Mouse (Mus musculus) forebrain, embryonic 10.5 days (tissue): ENCODE data around the gene Grin3b. TPM values are rescaled to one million over a fixed set of nuclear protein-coding genes. Genes with fewer than 3 reads are reported as not detected.

Experiments used
- DNase-seq: peaks from one replicate; pipeline ENCODE4 v3.0.0-alpha.2; 2017; ENCODE audit warnings: low spot score; ENCODE audit errors: extremely low spot score
- H3K27ac ChIP-seq: fragments of 300-500 bp; sonication (generic); 2 replicates; pipeline ENCODE4 v1.5.1; 2016; ENCODE audit warnings: mild to moderate bottlenecking
- H3K27me3 ChIP-seq: fragments of 300-500 bp; sonication (generic); 2 replicates; pipeline ENCODE4 v1.6.1; 2016; ENCODE audit warnings: mild to moderate bottlenecking; ENCODE audit not compliant: poor library complexity, severe bottlenecking
- H3K36me3 ChIP-seq: fragments of 300-500 bp; sonication (generic); replicated peaks from 2 replicates; pipeline ENCODE4 v1.6.1; 2016; ENCODE audit warnings: mild to moderate bottlenecking, moderate library complexity
- H3K4me1 ChIP-seq: fragments of 300-500 bp; sonication (generic); 2 replicates; pipeline ENCODE4 v1.6.1; 2016
- H3K4me3 ChIP-seq: fragments of 300-500 bp; sonication (generic); 2 replicates; pipeline ENCODE4 v1.5.1; 2016; ENCODE audit warnings: mild to moderate bottlenecking, moderate library complexity
- H3K9me3 ChIP-seq: fragments of 300-500 bp; sonication (generic); 2 replicates; pipeline ENCODE4 v1.6.1; 2016; ENCODE audit warnings: mild to moderate bottlenecking, moderate library complexity
- WGBS: fragments of 180-500 bp; shearing (Covaris S2); methylation state at CpG from one replicate; pipeline ENCODE4 v1.1.7; 2016; 5-methylcytosine and 5-hydroxymethylcytosine counted together
- polyA plus RNA-seq: library from polyadenylated mRNA; unstranded; fragments of >200 nt; fragmentation: Nextera tagmentation; extraction: Ambion mirVana; gene quantifications from 2 replicates; pipeline ENCODE4 v1.2.1, GENCODE M21; 2016

Grin3b gene
- polyA plus RNA-seq, 1 experiment from 2014 or later: 0.20 TPM

GRCm38 (mm10) chr10:80025889-80026288, 55.4 kb downstream of the Grin3b start:
- H3K27ac ChIP-seq: no peak overlapping the region
- 61% methylated on average over 12 of the region's 12 CpGs for WGBS
- no peaks in the 10 kb centered on the region for H3K27me3 ChIP-seq
- H3K4me3 ChIP-seq: no peak overlapping the region
- H3K4me1 ChIP-seq: peaks cover 6% of the 10 kb centered on the region
- DNase-seq: no peak
- no peaks in the 10 kb centered on the region for H3K9me3 ChIP-seq
- peaks cover 31% of the 10 kb centered on the region for H3K36me3 ChIP-seq

Other genes with a start within 250 kb of the Grin3b start
- 50.9 and 52.9 TPM in 2 replicates for gene Polrmt, start 224.1 kb upstream of the Grin3b start, polyA plus RNA-seq
- 0.36 and 0.64 TPM in 2 replicates for gene Fgf22, start 215.6 kb upstream of the Grin3b start, polyA plus RNA-seq
- 92.4 and 113 TPM in 2 replicates for gene Rnf126, start 203.8 kb upstream of the Grin3b start, polyA plus RNA-seq
- 1.1 and 1.5 TPM in 2 replicates for gene Fstl3, start 193.4 kb upstream of the Grin3b start, polyA plus RNA-seq
- not detected in 2 replicates for gene Prss57, start 179.8 kb upstream of the Grin3b start, polyA plus RNA-seq
- gene Palm, start 177.1 kb upstream of the Grin3b start, polyA plus RNA-seq: 114 and 119 TPM in 2 replicates
- gene Misp, start 149.7 kb upstream of the Grin3b start, polyA plus RNA-seq: 0.18 and 1.0 TPM in 2 replicates
- gene Ptbp1, start 116.3 kb upstream of the Grin3b start, polyA plus RNA-seq: 370 and 377 TPM in 2 replicates
- 8.1 TPM in 2 replicates for gene Prtn3, start 96.2 kb upstream of the Grin3b start, polyA plus RNA-seq
- gene Plppr3, start 96.1 kb upstream of the Grin3b start, polyA plus RNA-seq: 91.4 and 102 TPM in 2 replicates
- not detected in 2 replicates for gene Elane, start 84.5 kb upstream of the Grin3b start, polyA plus RNA-seq
- not detected in 2 replicates for gene Cfd, start 79.9 kb upstream of the Grin3b start, polyA plus RNA-seq
- gene Med16, start 61.8 kb upstream of the Grin3b start, polyA plus RNA-seq: 61.8 and 65.7 TPM in 2 replicates
- 1.9 TPM in 1 of 2 replicates, not detected in the other for gene Gm26602, start 59.9 kb upstream of the Grin3b start, polyA plus RNA-seq
- 0.28 and 0.48 TPM in 2 replicates for gene Kiss1r, start 53.7 kb upstream of the Grin3b start, polyA plus RNA-seq
- 112 and 116 TPM in 2 replicates for gene R3hdm4, start 49.5 kb upstream of the Grin3b start, polyA plus RNA-seq
- gene Arid3a, start 43.7 kb upstream of the Grin3b start, polyA plus RNA-seq: 12.5 and 13.0 TPM in 2 replicates
- 165 and 167 TPM in 2 replicates for gene Wdr18, start 10.6 kb upstream of the Grin3b start, polyA plus RNA-seq
- 8.4 and 9.6 TPM in 2 replicates for gene Tmem259, start 13.6 kb downstream of the Grin3b start, polyA plus RNA-seq
- gene Cnn2, start 17.9 kb downstream of the Grin3b start, polyA plus RNA-seq: 222 and 226 TPM in 2 replicates
- gene Abca7, start 25.8 kb downstream of the Grin3b start, polyA plus RNA-seq: 2.9 and 3.1 TPM in 2 replicates
- 8.0 and 9.1 TPM in 2 replicates for gene Arhgap45, start 45.9 kb downstream of the Grin3b start, polyA plus RNA-seq
- gene Polr2e, start 69.1 kb downstream of the Grin3b start, polyA plus RNA-seq: 279 and 286 TPM in 2 replicates
- gene Gpx4, start 76.5 kb downstream of the Grin3b start, polyA plus RNA-seq: 670 and 692 TPM in 2 replicates
- gene Sbno2, start 134.9 kb downstream of the Grin3b start, polyA plus RNA-seq: 14.7 and 15.6 TPM in 2 replicates
- gene Stk11, start 145.1 kb downstream of the Grin3b start, polyA plus RNA-seq: 14.4 and 18.1 TPM in 2 replicates
- 495 and 498 TPM in 2 replicates for gene Atp5d, start 167.9 kb downstream of the Grin3b start, polyA plus RNA-seq
- gene Cbarp, start 170.1 kb downstream of the Grin3b start, polyA plus RNA-seq: 6.8 and 7.3 TPM in 2 replicates
- 19.1 and 19.8 TPM in 2 replicates for gene Midn, start 177.6 kb downstream of the Grin3b start, polyA plus RNA-seq
- gene Cirbp, start 195.3 kb downstream of the Grin3b start, polyA plus RNA-seq: 90.9 and 116 TPM in 2 replicates
- gene 1600002K03Rik, start 202.2 kb downstream of the Grin3b start, polyA plus RNA-seq: 9.8 and 10.7 TPM in 2 replicates
- gene Efna2, start 208.8 kb downstream of the Grin3b start, polyA plus RNA-seq: 23.2 and 24.2 TPM in 2 replicates